Mouse (Mus musculus): ENCODE data around the gene Tox3. TPM values are rescaled to one million over a fixed set of nuclear protein-coding genes. Genes with fewer than 3 reads are reported as not detected.

Gene Tox3
- polyA plus RNA-seq, 1 experiment: not detected

DNA sequence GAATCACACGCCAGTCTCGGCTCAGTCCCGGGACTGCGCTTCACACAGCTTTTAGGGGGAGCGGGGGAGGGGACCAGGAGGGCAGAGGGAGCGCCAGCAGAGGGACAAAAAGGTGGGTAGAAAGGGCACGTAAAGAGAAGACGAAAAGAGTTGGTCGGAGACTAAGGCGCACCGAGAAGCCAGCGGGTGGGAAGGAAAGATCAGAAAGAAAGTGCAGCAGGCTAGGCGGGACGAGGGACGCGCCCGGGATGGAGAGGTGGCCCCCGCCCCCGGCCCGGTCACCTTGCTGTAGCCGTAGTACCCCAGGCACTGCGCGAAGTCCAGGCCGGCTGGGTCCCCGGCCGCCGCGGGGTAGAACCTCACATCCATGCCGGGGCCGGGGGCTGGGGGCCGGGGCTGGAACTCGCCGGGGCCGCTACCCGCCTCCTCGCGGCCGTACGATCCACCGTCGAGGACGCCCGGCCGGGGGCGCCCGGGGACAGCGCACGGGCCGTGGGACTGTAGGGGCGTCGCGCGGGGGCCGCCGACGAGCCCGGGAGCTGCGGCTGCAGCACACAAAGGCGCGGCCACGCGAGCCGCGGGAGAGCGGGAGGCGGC, 464 bp downstream of the Tox3 start:
- TF ChIP-seq MAX (IDR thresholded peaks at IDR 0.05): no peak
- no peak for TF ChIP-seq FOSL1 (IDR thresholded peaks at IDR 0.05; ENCODE audit: insufficient read depth, low read length, poor library complexity, severe bottlenecking)
- TF ChIP-seq MYOD1 (IDR thresholded peaks at IDR 0.05; ENCODE audit: control insufficient read depth, insufficient read length, low read depth): no peak
- TF ChIP-seq CEBPB (IDR thresholded peaks at IDR 0.05; ENCODE audit: low read depth): no peak
- TF ChIP-seq CTCF (IDR thresholded peaks at IDR 0.05; ENCODE audit: control insufficient read depth, insufficient read depth, insufficient read length): no peak
- Histone ChIP-seq H3K79me2 (ENCODE audit: control insufficient read depth, insufficient read depth) (no peaks in the 10 kb centered on the region), H3ac (ENCODE audit: control insufficient read depth, insufficient read length, low read depth) (no peak overlapping the region), H3K79me3 (ENCODE audit: low read depth) (no peaks in the 10 kb centered on the region), H3K27me3 (ENCODE audit: control insufficient read depth, insufficient read depth, insufficient read length) (no peaks in the 10 kb centered on the region), H3K36me3 (ENCODE audit: control insufficient read depth, insufficient read depth) (no peaks in the 10 kb centered on the region), H3K4me3 (ENCODE audit: insufficient read depth, poor library complexity, severe bottlenecking) (no peak overlapping the region)

GRCm38 (mm10) chr8:90346880-90347535, 1.1 kb downstream of the Tox3 start:
- Histone ChIP-seq H3ac (ENCODE audit: control insufficient read depth, insufficient read length, low read depth) (no peak overlapping the region), H3K79me3 (ENCODE audit: low read depth) (no peaks in the 10 kb centered on the region), H3K27me3 (ENCODE audit: control insufficient read depth, insufficient read depth, insufficient read length) (no peaks in the 10 kb centered on the region), H3K4me3 (ENCODE audit: insufficient read depth, poor library complexity, severe bottlenecking) (no peak overlapping the region), H3K36me3 (ENCODE audit: control insufficient read depth, insufficient read depth) (no peaks in the 10 kb centered on the region), H3K79me2 (ENCODE audit: control insufficient read depth, insufficient read depth) (no peaks in the 10 kb centered on the region)
- TF ChIP-seq MYOG (IDR thresholded peaks at IDR 0.05; ENCODE audit: control insufficient read depth, extremely low read depth, insufficient read length) (no peak), CTCF (IDR thresholded peaks at IDR 0.05; ENCODE audit: control insufficient read depth, insufficient read depth, insufficient read length) (no peak), MAX (IDR thresholded peaks at IDR 0.05) (no peak), USF1 (IDR thresholded peaks at IDR 0.05; ENCODE audit: low read depth) (no peak), CEBPB (IDR thresholded peaks at IDR 0.05; ENCODE audit: low read depth) (no peak), MYOD1 (IDR thresholded peaks at IDR 0.05; ENCODE audit: control insufficient read depth, insufficient read length, low read depth) (no peak), FOSL1 (IDR thresholded peaks at IDR 0.05; ENCODE audit: insufficient read depth, low read length, poor library complexity, severe bottlenecking) (no peak)

DNA sequence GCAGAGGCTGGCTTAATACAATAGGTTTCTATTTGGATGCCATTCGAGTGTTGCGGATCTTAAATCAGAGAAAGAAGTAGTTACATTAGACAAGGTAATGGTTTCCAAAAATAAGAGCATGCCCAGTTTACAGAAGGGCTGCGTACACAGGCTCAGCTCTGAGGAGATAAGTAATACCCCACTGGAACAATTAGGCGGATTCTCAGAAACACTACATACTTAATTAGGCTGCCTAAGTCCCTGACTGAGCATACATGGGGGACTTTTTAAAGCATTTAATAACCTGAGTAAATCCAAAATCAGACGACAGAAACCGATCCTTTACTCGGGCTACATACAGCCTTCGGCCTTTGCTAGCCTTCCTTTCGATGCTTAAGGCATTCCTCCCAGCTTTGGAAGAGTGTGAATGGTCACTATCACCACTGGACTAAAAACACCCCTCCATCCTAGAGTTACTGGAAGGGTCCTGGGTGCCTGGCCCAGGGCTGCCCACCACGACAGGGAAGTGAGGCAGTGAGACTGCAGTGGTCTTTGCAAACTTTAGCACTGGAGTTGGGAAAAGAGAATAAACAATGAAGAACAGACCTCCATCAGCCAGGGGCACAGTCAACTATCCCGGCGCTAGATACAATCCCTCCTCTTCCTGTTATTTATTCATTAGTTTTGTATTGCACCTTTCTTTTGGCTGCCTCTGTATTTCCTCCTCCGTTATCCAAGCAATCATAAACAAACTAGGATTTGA, 1.8 kb downstream of the Tox3 start:
- Histone ChIP-seq H3K36me3 (ENCODE audit: control insufficient read depth, insufficient read depth) (no peaks in the 10 kb centered on the region), H3K79me3 (ENCODE audit: low read depth) (no peaks in the 10 kb centered on the region), H3K4me3 (ENCODE audit: insufficient read depth, poor library complexity, severe bottlenecking) (no peak overlapping the region), H3K79me2 (ENCODE audit: control insufficient read depth, insufficient read depth) (no peaks in the 10 kb centered on the region), H3K27me3 (ENCODE audit: control insufficient read depth, insufficient read depth, insufficient read length) (no peaks in the 10 kb centered on the region), H3ac (ENCODE audit: control insufficient read depth, insufficient read length, low read depth) (no peak overlapping the region)
- no peak for TF ChIP-seq MYOD1 (IDR thresholded peaks at IDR 0.05; ENCODE audit: control insufficient read depth, insufficient read length, low read depth)
- no peak for TF ChIP-seq CTCF (IDR thresholded peaks at IDR 0.05; ENCODE audit: control insufficient read depth, insufficient read depth, insufficient read length)

GRCm38 (mm10) chr8:90330377-90331285, 17.5 kb downstream of the Tox3 start:
- Histone ChIP-seq H3K36me3 (ENCODE audit: control insufficient read depth, insufficient read depth) (no peaks in the 10 kb centered on the region), H3K4me3 (ENCODE audit: insufficient read depth, poor library complexity, severe bottlenecking) (no peak overlapping the region), H3K79me3 (ENCODE audit: low read depth) (no peaks in the 10 kb centered on the region), H3K79me2 (ENCODE audit: control insufficient read depth, insufficient read depth) (no peaks in the 10 kb centered on the region), H3ac (ENCODE audit: control insufficient read depth, insufficient read length, low read depth) (no peak overlapping the region), H3K27me3 (ENCODE audit: control insufficient read depth, insufficient read depth, insufficient read length) (no peaks in the 10 kb centered on the region)
- TF ChIP-seq MYOG (IDR thresholded peaks at IDR 0.05; ENCODE audit: control insufficient read depth, extremely low read depth, insufficient read length) (no peak), CTCF (IDR thresholded peaks at IDR 0.05; ENCODE audit: control insufficient read depth, insufficient read depth, insufficient read length) (no peak), MYOD1 (IDR thresholded peaks at IDR 0.05; ENCODE audit: control insufficient read depth, insufficient read length, low read depth) (no peak), MAX (IDR thresholded peaks at IDR 0.05) (no peak), FOSL1 (IDR thresholded peaks at IDR 0.05; ENCODE audit: insufficient read depth, low read length, poor library complexity, severe bottlenecking) (no peak), USF1 (IDR thresholded peaks at IDR 0.05; ENCODE audit: low read depth) (no peak), CEBPB (IDR thresholded peaks at IDR 0.05; ENCODE audit: low read depth) (no peak)

DNA sequence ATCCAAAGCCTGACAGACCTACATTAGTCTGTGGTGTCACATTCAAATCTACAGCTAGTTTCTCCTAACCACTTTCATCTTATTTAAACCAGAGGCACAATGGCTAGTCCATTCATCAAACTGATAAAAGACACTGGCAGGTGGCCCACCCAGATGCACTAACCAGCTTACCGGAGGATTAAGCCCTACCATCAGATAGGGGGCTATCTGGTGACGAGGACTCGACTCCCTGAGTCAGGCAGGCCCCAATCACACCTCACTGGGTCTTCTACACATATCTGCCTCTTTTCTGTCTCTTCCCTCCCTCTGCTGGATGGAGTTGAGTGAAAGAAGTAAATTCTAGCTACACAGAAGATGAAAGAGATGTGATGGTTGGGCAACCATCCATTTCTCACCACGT, 24.3 kb downstream of the Tox3 start:
- H3K36me3 ChIP-seq (ENCODE audit: control insufficient read depth, insufficient read depth): no peaks in the 10 kb centered on the region
- no peak for TF ChIP-seq MAX (IDR thresholded peaks at IDR 0.05)
- TF ChIP-seq MYOG (IDR thresholded peaks at IDR 0.05; ENCODE audit: control insufficient read depth, extremely low read depth, insufficient read length): no peak
- TF ChIP-seq USF1 (IDR thresholded peaks at IDR 0.05; ENCODE audit: low read depth): no peak
- no peak for TF ChIP-seq FOSL1 (IDR thresholded peaks at IDR 0.05; ENCODE audit: insufficient read depth, low read length, poor library complexity, severe bottlenecking)
- TF ChIP-seq CTCF (IDR thresholded peaks at IDR 0.05; ENCODE audit: control insufficient read depth, insufficient read depth, insufficient read length): no peak
- no peak for TF ChIP-seq CEBPB (IDR thresholded peaks at IDR 0.05; ENCODE audit: low read depth)
- TF ChIP-seq MYOD1 (IDR thresholded peaks at IDR 0.05; ENCODE audit: control insufficient read depth, insufficient read length, low read depth): no peak
- H3K4me3 ChIP-seq (ENCODE audit: insufficient read depth, poor library complexity, severe bottlenecking): no peak overlapping the region
- H3ac ChIP-seq (ENCODE audit: control insufficient read depth, insufficient read length, low read depth): no peak overlapping the region
- no peaks in the 10 kb centered on the region for H3K27me3 ChIP-seq (ENCODE audit: control insufficient read depth, insufficient read depth, insufficient read length)
- H3K79me2 ChIP-seq (ENCODE audit: control insufficient read depth, insufficient read depth): no peaks in the 10 kb centered on the region
- no peaks in the 10 kb centered on the region for H3K79me3 ChIP-seq (ENCODE audit: low read depth)
